Mouse (Mus musculus): ENCODE measurements around the gene Olfr1391. TPM values are rescaled to one million over a fixed set of nuclear protein-coding genes. Genes with fewer than 3 reads are reported as not detected.
"Not testable (repeated sequence)": the region's sequence is repeated elsewhere in the genome, so short reads cannot be mapped to it uniquely, and the experiment has no call there.

Gene Olfr1391
- not detected for total RNA-seq (2021)
- long read RNA-seq, experiment 1: 0 reads
- long read RNA-seq, experiment 2: 0 reads

DNA sequence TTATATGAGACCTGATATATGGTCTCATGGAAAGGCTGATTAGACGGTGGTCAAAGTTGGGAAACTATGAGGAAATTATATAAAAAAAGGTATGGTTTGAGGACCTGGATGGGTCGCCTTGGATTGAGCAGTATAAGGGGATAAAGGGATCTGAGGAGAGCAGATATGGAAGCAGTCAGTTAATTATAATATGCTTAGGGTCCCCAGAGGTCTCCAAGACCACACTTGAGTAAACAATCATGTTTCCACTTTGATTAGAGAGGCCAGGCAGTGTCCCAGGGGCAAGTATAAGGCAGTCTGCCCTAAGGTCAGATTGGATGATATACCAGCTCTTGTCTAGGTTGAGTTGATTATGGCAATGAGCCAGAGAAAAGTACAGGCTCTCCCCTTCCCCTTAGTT lies at the start of gene Olfr1391:
TSS of gene Olfr1391 (plus strand) at position 301 of the 400 bp plus-strand sequence.
- DNase-seq (ENCODE audit: low spot score in 2 of 2): no peak

DNA sequence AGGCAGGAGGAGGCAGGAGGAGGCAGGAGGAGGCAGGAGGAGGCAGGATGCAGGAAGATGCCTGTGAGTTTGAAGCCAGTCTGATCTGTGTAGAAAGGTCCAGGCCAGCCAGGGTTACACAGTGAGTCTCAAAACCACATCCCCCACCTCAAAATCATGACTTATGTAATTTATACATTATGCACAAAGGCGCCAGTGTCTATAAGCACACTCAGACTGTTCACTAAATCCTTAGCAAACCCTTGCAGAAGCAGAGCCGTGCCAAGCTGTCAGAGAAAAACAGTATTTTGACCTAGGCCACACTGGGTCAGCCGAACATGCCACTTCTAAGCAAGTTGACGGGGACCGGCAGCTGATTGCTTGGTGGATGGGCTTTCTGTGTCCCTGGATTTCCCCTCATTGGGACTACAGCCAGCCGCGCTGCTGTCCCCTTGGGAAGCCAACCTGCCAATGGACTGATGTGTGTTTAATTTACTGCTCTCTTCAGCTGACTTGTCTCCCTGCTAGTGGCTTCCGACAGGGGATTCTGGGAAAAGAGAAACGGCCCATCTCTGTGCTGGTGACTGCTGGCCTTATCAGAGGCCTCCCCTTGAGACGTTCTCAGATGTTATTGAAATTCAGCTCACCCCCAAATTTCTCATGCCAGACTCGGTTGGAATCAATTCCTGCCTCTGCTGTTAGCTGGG lies 48.6 kb upstream of the Olfr1391 start:
- no peak for DNase-seq (ENCODE audit: low spot score in 2 of 2)

DNA sequence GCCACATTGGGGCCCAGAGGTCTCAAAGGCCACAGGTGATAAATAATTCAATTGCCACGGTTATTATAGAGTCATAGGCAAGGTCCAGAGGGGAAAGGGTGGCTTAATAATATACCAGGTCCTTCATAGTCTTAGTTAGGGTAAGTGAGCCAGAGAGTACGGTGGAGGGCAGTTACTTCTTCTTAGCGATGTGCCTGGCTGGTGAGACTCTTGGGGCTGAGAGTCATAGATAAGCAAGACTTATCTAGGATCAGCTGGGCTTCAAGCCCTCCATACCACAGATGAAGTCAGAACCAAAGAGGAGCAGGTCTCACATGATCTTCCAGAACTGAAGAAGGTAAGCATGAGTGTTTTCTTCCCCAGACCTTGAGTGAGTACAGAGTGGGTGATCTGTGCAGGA lies 44.3 kb upstream of the Olfr1391 start, which contains the start of gene Olfr1393:
TSS of gene Olfr1393 (plus strand) at position 83 of the 400 bp plus-strand sequence.
- DNase-seq (ENCODE audit: low spot score in 2 of 2): no peak

DNA sequence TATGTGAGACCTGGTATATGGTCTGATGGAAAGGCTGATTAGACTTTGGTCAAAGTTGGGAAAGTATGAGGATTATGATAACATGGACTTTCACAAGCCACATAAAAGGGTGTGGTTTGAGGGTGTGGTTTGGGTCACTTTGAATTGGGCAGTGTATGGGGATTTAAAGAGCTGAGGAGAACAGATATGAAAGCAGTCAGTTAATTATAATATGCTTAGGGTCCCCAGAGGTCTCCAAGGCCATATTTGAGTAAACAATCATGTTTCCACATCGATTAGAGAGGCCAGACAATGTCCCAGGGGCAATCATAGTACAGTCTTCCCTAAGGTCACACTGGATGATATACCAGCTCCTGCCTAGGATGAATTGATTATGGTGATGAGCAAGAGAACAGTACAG lies 37.6 kb upstream of the Olfr1391 start, which contains the start of gene Olfr1392:
TSS of gene Olfr1392 (plus strand) at position 301 of the 400 bp plus-strand sequence.
- DNase-seq (ENCODE audit: low spot score in 2 of 2): not testable (repeated sequence)

DNA sequence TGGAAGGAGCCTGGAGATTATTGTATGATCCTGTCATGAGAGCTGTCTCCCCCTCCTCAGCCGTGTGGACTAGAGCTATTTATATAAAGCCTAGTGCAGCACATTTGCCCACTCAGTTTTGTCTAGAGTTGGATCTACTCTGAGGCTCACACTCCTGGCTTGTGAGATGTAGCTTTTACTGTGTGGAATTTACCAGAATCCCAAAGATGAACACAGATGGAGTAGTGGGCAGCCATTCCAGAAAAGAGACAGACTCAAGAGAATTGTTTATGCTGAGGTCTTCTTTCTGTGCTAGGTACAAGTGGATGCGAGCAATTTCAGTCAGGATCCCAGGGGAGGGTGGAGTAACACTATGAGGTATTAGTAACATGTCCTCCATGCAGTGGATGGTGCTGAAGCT lies 35.3 kb upstream of the Olfr1391 start:
- DNase-seq (ENCODE audit: low spot score in 2 of 2): peak; percentile 13 to 28

DNA sequence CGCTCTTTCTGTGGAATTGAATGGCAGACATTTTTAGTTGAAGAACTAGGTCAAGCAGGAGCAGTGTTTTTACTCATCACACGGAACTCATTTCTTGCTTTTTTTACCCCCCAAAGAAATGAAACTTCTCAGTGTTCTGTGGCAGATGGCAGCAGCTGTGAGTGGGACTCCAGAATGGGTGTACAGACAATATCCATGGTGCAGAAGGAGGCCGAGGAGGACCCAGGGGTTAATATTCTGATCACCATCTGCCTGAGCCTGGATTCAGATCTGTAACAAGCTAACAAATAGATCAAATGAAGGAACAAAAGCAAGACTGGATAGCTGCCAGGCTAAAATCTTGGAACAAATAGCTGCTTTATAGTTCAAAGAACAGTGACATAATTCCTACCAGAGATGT lies 29.8 kb upstream of the Olfr1391 start:
- DNase-seq (ENCODE audit: low spot score in 2 of 2): peak; percentile 55 to 70

DNA sequence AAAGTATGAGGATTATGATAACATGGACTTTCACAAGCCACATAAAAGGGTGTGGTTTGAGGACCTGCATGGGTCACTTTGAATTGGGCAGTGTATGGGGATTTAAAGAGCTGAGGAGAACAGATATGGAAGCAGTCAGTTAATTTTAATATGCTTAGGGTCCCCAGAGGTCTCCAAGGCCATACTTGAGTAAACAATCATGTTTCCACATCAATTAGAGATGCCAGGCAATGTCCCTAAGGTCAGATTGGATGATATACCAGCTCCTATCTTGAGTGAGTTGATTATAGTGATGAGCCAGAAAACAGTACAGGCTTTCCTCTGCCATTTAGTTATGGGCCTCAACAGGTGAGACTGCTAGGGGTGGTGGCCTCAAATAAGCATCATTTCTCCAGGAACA lies 18.1 kb upstream of the Olfr1391 start, which contains the start of gene Olfr10:
TSS of gene Olfr10 (plus strand) at position 301 of the 400 bp plus-strand sequence.
- DNase-seq (ENCODE audit: low spot score in 2 of 2): no peak

DNA sequence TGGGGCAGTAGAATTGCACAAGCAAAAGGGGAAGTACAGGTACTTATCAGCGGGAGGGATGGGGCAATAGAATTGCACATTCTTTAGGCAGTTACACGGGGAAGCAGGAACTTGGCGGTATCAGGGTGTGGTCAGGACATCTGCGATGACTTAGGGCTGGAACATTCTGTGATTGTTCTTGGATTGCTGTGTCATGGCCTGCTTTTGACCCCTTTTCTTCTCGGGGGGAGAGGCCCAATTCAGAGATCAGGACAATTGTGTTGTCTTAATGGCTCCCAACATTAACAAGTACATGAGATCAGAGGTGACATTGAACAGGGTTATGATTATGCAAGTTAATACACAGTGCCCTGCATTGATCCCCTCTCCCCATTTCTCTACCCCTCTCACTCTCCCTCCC lies 14.0 kb upstream of the Olfr1391 start:
- not testable (repeated sequence) for DNase-seq (ENCODE audit: low spot score in 2 of 2)

DNA sequence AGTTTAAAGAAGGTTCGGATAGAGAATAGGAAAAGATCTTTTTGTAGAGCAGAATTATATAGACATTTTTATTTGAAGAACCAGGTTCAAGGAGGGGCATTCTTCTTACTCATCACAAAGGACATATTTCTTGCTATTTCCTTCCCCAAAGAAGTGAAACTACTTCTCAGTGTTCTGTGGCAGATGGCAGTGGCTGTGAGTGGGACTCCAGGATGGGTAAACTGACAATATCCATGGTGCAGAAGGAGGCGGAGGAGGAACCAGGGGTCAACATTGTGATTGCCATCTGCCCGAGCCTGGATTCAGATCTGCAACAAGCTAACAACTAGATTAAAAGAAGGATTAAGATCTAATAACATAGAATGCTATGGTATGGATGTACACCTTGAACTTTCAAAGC lies 4.2 kb downstream of the Olfr1391 start:
- DNase-seq (ENCODE audit: low spot score in 2 of 2): peak; percentile 7 to 55

DNA sequence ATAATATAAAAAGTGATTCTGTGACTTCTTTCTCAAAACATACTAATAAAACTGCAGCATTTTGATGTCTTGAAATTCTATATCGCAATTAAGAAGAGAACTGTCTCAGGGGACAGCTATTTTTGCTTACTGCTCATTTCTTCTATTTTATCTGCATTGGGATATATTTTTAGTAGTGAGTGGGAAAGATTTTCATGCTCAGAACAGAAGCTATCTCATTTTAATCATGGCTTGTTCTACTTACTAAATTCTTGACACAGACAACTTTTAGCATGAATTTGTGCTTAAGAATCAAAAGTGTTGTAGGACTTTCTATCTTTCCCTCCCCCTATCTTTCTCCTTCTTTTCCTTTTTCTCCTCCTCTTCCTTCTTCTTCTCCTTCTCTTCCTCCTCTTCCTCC lies 7.1 kb downstream of the Olfr1391 start:
- DNase-seq (ENCODE audit: low spot score in 2 of 2): no peak

DNA sequence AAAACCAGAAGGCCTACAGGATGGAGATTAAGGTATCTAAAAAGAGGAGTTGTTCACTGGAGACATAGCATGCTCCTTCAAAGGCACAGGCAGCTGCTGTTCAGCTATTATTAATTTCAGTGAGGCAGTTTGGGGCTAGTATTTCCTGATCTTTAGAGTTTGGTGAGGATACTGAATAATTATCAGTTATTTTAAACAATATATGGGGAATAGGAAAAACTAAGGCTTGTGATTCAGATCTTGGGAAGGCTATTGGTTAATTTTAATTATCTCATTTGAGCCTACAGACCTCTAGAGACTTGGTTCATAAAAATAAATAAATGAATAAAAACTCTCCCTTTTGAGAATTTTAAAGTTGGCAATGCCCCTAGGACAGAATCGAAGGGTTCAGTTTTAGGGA lies 12.3 kb downstream of the Olfr1391 start, which contains the start of gene Olfr1390:
TSS of gene Olfr1390 (plus strand) at position 301 of the 400 bp plus-strand sequence.
- DNase-seq (ENCODE audit: low spot score in 2 of 2): no peak

DNA sequence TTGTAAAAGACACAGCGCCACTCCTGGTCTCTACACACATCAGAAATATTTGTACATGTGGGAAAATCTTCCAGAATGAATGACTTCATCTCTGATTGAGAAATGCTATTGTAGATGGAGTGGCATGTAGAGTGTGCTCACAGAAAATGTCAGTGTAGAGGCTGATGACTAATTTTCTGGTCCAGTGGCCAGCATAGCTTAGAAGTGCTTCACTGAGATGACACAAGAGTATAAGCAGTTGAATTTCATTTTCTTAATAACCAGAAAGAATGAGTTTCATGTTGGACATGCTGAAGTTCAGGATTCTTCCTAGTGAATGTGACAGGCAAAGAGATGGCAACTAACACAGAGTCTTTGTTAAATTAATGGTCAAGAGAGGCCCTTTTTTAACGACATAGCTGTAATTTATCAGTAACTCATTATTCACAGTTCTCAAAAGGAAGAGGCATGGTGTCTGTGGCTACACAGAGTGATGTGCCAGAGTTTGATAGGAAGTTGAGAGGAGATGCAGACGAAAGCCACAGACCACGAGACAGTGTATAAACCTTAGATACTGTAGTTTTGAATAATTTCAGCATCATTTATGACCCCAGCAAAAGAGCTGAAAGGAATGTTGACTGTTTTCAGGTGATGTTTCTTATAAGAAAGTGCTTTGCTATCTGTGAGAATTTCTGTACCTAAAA lies 14.7 kb downstream of the Olfr1391 start:
- no peak for DNase-seq (ENCODE audit: low spot score in 2 of 2)

Other genes with a start within 250 kb of the Olfr1391 start
- gene Ifi47, start 246.2 kb upstream of the Olfr1391 start, total RNA-seq (2021): 1 to 10 TPM; 1.0 to 1.4 TPM
- not detected for gene Olfr1396, start 207.9 kb upstream of the Olfr1391 start, total RNA-seq (2021)
- gene Olfr1395, start 180.5 kb upstream of the Olfr1391 start, total RNA-seq (2021): not detected
- gene Olfr1394, start 168.4 kb upstream of the Olfr1391 start, total RNA-seq (2021): not detected
- gene Btnl9, start 135.6 kb upstream of the Olfr1391 start, total RNA-seq (2021): not detected
- 10 to 100 TPM; 68.9 to 78.9 TPM for gene Zfp62, start 119.5 kb upstream of the Olfr1391 start, total RNA-seq (2021)
- 10 to 100 TPM; 67.9 to 77.0 TPM for gene Mgat1, start 78.6 kb upstream of the Olfr1391 start, total RNA-seq (2021)
- gene Olfr1393, start 44.4 kb upstream of the Olfr1391 start, total RNA-seq (2021): under 1 TPM; 0.23 to 0.37 TPM
- gene Olfr1392, start 37.5 kb upstream of the Olfr1391 start, total RNA-seq (2021): not detected
- gene Olfr10, start 18.0 kb upstream of the Olfr1391 start, total RNA-seq (2021): not detected
- not detected for gene Olfr1390, start 12.4 kb downstream of the Olfr1391 start, total RNA-seq (2021)
- not detected for gene Olfr1389, start 100.3 kb downstream of the Olfr1391 start, total RNA-seq (2021)
- gene Olfr1388, start 113.9 kb downstream of the Olfr1391 start, total RNA-seq (2021): under 1 TPM; 0.40 to 0.42 TPM
- not detected for gene Olfr1387, start 132.6 kb downstream of the Olfr1391 start, total RNA-seq (2021)
- not detected for gene Olfr1386, start 142.3 kb downstream of the Olfr1391 start, total RNA-seq (2021)
- gene Olfr1385, start 166.3 kb downstream of the Olfr1391 start, total RNA-seq (2021): not detected
- not detected for gene Olfr1384, start 184.0 kb downstream of the Olfr1391 start, total RNA-seq (2021)
- gene Olfr1383, start 196.9 kb downstream of the Olfr1391 start, total RNA-seq (2021): not detected
- not detected for gene Olfr1382, start 205.5 kb downstream of the Olfr1391 start, total RNA-seq (2021)
- gene Olfr1381, start 220.7 kb downstream of the Olfr1391 start, total RNA-seq (2021): not detected
- not detected for gene Olfr1380, start 234.1 kb downstream of the Olfr1391 start, total RNA-seq (2021)